Comparison of ENCODE assay signal across 22 mouse cellular contexts in genomic region chr17:45701236-45701591, GRCm38 (mm10). TPM values are rescaled to one million over a fixed set of nuclear protein-coding genes. Genes with fewer than 3 reads are reported as not detected.
A peak's percentile ranks its signal among the peaks of the same experiment; 100 is the strongest.
DNase-seq lines count a peak whose midpoint lies in the region; ATAC-seq lines count a peak whose summit lies in the region.
"Had no signal": no experiment of that assay in that cellular context is flagged by ENCODE, and none has a peak within 500 bp of the region (broad histone marks: within the 10 kb centered on the region; RNA-seq: fewer than 3 reads in every experiment).

No protein-coding gene starts in this region.

- intact Hi-C loops in gastrocnemius, postnatal 14 days (cut with DNase I; ENCODE audit: low total_unique reads), result no loop called here

- H3K4me2 ChIP-seq in heart, embryonic 15.5 days, result peak overlapping the region; percentile 17; the same call in 1 of the 2 replicates
- H3K4me2 ChIP-seq in midbrain, embryonic 16.5 days (ENCODE audit: low read length), result no peak overlapping the region
- H3K4me2 ChIP-seq: neural tube, embryonic 13.5 days had no signal

- H3K4me1 ChIP-seq in heart, embryonic 15.5 days (replicated peaks), result peaks cover 22% of the 10 kb centered on the region
- H3K4me1 ChIP-seq in midbrain, embryonic 10.5 days, result peaks cover 29% of the 10 kb centered on the region
- H3K4me1 ChIP-seq in midbrain, embryonic 16.5 days (ENCODE audit: control insufficient read depth, insufficient read depth, low read length), result no peaks in the 10 kb centered on the region
- H3K4me1 ChIP-seq in limb, embryonic 10.5 days, result peaks cover 8% of the 10 kb centered on the region

- H3K9ac ChIP-seq in heart, embryonic 15.5 days, result no peak overlapping the region
- H3K9ac ChIP-seq in midbrain, embryonic 16.5 days (ENCODE audit: low read depth, low read length), result no peak overlapping the region
- H3K9ac ChIP-seq: forebrain, postnatal 0 days; neural tube, embryonic 13.5 days had no signal

- peak; percentile 42 for DNase-seq in gastrocnemius, postnatal 14 days
- no peak for DNase-seq in gastrocnemius, adult 18-20 months (ENCODE audit: low spot score)
- DNase-seq in heart, adult 11 months, result no peak
- no peak for DNase-seq in midbrain, embryonic 10.5 days (ENCODE audit: low spot score)
- DNase-seq in limb, embryonic 10.5 days (ENCODE audit: low spot score), result no peak
- DNase-seq: adrenal gland, postnatal 10 days; cerebellum, adult 9-10 months; forebrain, postnatal 0 days; layer of hippocampus, postnatal 36 days; thymus, postnatal 25 days had no signal

- no peaks in the 10 kb centered on the region for H3K9me3 ChIP-seq in heart, embryonic 15.5 days (replicated peaks)
- H3K9me3 ChIP-seq in midbrain, embryonic 10.5 days (replicated peaks), result no peaks in the 10 kb centered on the region
- H3K9me3 ChIP-seq in midbrain, embryonic 16.5 days (replicated peaks; ENCODE audit: control insufficient read depth, low read length, poor library complexity, severe bottlenecking), result no peaks in the 10 kb centered on the region
- H3K9me3 ChIP-seq in limb, embryonic 10.5 days (replicated peaks), result no peaks in the 10 kb centered on the region
- H3K9me3 ChIP-seq: G1E; neural tube, embryonic 13.5 days had no signal

- no peaks in the 10 kb centered on the region for H3K27me3 ChIP-seq in heart, embryonic 15.5 days
- H3K27me3 ChIP-seq in midbrain, embryonic 10.5 days (ENCODE audit: low read depth, poor library complexity, severe bottlenecking), result no peaks in the 10 kb centered on the region
- H3K27me3 ChIP-seq in midbrain, embryonic 16.5 days (ENCODE audit: control insufficient read depth, insufficient read depth, low read depth, low read length), result no peaks in the 10 kb centered on the region
- no peaks in the 10 kb centered on the region for H3K27me3 ChIP-seq in limb, embryonic 10.5 days (ENCODE audit: low read depth, poor library complexity, severe bottlenecking)
- H3K27me3 ChIP-seq: neural tube, embryonic 13.5 days had no signal

- H3K36me3 ChIP-seq in heart, embryonic 15.5 days, result peaks cover 7% of the 10 kb centered on the region
- H3K36me3 ChIP-seq in midbrain, embryonic 10.5 days, result peaks cover 31% of the 10 kb centered on the region
- peaks cover 6% of the 10 kb centered on the region for H3K36me3 ChIP-seq in midbrain, embryonic 16.5 days (ENCODE audit: control insufficient read depth, insufficient read depth, low read length)
- H3K36me3 ChIP-seq in limb, embryonic 10.5 days, result peaks cover 33% of the 10 kb centered on the region

- WGBS in heart, embryonic 15.5 days, result 56% methylated on average over 9 of the region's 9 CpGs
- 75% methylated on average over 9 of the region's 9 CpGs for WGBS in midbrain, embryonic 10.5 days
- 56% methylated on average over 9 of the region's 9 CpGs for WGBS in midbrain, embryonic 16.5 days
- 79% methylated on average over 9 of the region's 9 CpGs for WGBS in limb, embryonic 10.5 days

- peak overlapping the region; percentile 52 for H3K27ac ChIP-seq in heart, embryonic 15.5 days
- peak overlapping the region; percentile 60 for H3K27ac ChIP-seq in midbrain, embryonic 10.5 days (replicated peaks)
- H3K27ac ChIP-seq in midbrain, embryonic 16.5 days (ENCODE audit: low read length), result no peak overlapping the region
- H3K27ac ChIP-seq in limb, embryonic 10.5 days, result peak overlapping the region; percentile 30; the same call in 1 of the 2 replicates
- H3K27ac ChIP-seq: neural tube, embryonic 13.5 days had no signal

- no peak for ATAC-seq in heart, embryonic 15.5 days (replicated peaks; ENCODE audit: insufficient number of reproducible peaks, insufficient read depth, low FRiP score, low read depth)
- ATAC-seq in midbrain, embryonic 16.5 days, result no peak
- ATAC-seq: activated CD4-positive, CD25-positive, alpha-beta regulatory T cell, adult 4 months; forebrain, postnatal 0 days had no signal

- H3K4me3 ChIP-seq in heart, embryonic 15.5 days, result no peak overlapping the region
- no peak overlapping the region for H3K4me3 ChIP-seq in midbrain, embryonic 10.5 days
- no peak overlapping the region for H3K4me3 ChIP-seq in midbrain, embryonic 16.5 days (ENCODE audit: low read depth, low read length)
- no peak overlapping the region for H3K4me3 ChIP-seq in limb, embryonic 10.5 days
- H3K4me3 ChIP-seq: neural tube, embryonic 13.5 days had no signal

RNA-seq across cellular contexts. Expression of gene Tmem63b, which starts 14.5 kb away (rescaled TPM):
- 10 to 100 TPM; 52.9 to 57.0 TPM for total RNA-seq in gastrocnemius, postnatal 14 days (2021)
- total RNA-seq in gastrocnemius, adult 18-20 months (2021), result 10 to 100 TPM; 65.0 to 70.8 TPM
- polyA plus RNA-seq in heart, embryonic 15.5 days (2015; fragmentation: Nextera tagmentation; extraction: Ambion mirVana), result 35.1 and 42.4 TPM in 2 replicates
- 60.5 and 82.0 TPM in 2 replicates for polyA plus RNA-seq in midbrain, embryonic 10.5 days (2016; fragmentation: Nextera tagmentation; extraction: Ambion mirVana)
- 150 and 155 TPM in 2 replicates for polyA plus RNA-seq in midbrain, embryonic 16.5 days (2015; fragmentation: Nextera tagmentation; extraction: Ambion mirVana)
- 35.5 and 36.1 TPM in 2 replicates for polyA plus RNA-seq in limb, embryonic 10.5 days (2016; fragmentation: Nextera tagmentation; extraction: Ambion mirVana)

RNA-seq across cellular contexts. Expression of gene Mrpl14, which starts 15.1 kb away (rescaled TPM):
- 10 to 100 TPM; 83.3 to 86.3 TPM for total RNA-seq in gastrocnemius, postnatal 14 days (2021)
- 100 to 1,000 TPM; 119 to 165 TPM for total RNA-seq in gastrocnemius, adult 18-20 months (2021)
- polyA plus RNA-seq in heart, embryonic 15.5 days (2015; fragmentation: Nextera tagmentation; extraction: Ambion mirVana), result 124 and 133 TPM in 2 replicates
- 148 and 155 TPM in 2 replicates for polyA plus RNA-seq in midbrain, embryonic 10.5 days (2016; fragmentation: Nextera tagmentation; extraction: Ambion mirVana)
- 115 and 118 TPM in 2 replicates for polyA plus RNA-seq in midbrain, embryonic 16.5 days (2015; fragmentation: Nextera tagmentation; extraction: Ambion mirVana)
- polyA plus RNA-seq in limb, embryonic 10.5 days (2016; fragmentation: Nextera tagmentation; extraction: Ambion mirVana), result 160 and 167 TPM in 2 replicates

RNA-seq across cellular contexts. Expression of gene 1600014C23Rik, which starts 32.4 kb away (rescaled TPM):
- total RNA-seq in gastrocnemius, postnatal 14 days (2021), result not detected
- not detected for total RNA-seq in gastrocnemius, adult 18-20 months (2021)
- polyA plus RNA-seq in heart, embryonic 15.5 days (2015; fragmentation: Nextera tagmentation; extraction: Ambion mirVana), result 0.60 and 0.98 TPM in 2 replicates
- 0.48 and 0.58 TPM in 2 replicates for polyA plus RNA-seq in midbrain, embryonic 10.5 days (2016; fragmentation: Nextera tagmentation; extraction: Ambion mirVana)
- polyA plus RNA-seq in midbrain, embryonic 16.5 days (2015; fragmentation: Nextera tagmentation; extraction: Ambion mirVana), result 0.46 TPM in 1 of 2 replicates, not detected in the other
- 0.33 TPM in 1 of 2 replicates, not detected in the other for polyA plus RNA-seq in limb, embryonic 10.5 days (2016; fragmentation: Nextera tagmentation; extraction: Ambion mirVana)
- total RNA-seq: adrenal gland, postnatal 10 days; common myeloid progenitor, adult 5-6 weeks; forebrain, postnatal 0 days; layer of hippocampus, adult 18-20 months; layer of hippocampus, postnatal 36 days; megakaryocyte-erythroid progenitor cell, adult 5-6 weeks had no signal
- polyA plus RNA-seq: activated CD4-positive, CD25-positive, alpha-beta regulatory T cell, adult 4 months; embryonic facial prominence, embryonic 11.5 days; forebrain, postnatal 0 days; kidney, adult 2 months; liver, embryonic 16.5 days; neural tube, embryonic 13.5 days; small intestine, adult 2 months had no signal

RNA-seq across cellular contexts. Expression of gene Capn11, which starts 42.1 kb away (rescaled TPM):
- under 1 TPM; 0.10 to 0.13 TPM for total RNA-seq in gastrocnemius, postnatal 14 days (2021)
- total RNA-seq in gastrocnemius, adult 18-20 months (2021), result under 1 TPM; 0.21 to 0.66 TPM
- polyA plus RNA-seq in heart, embryonic 15.5 days (2015; fragmentation: Nextera tagmentation; extraction: Ambion mirVana), result 0.26 and 0.39 TPM in 2 replicates
- polyA plus RNA-seq in midbrain, embryonic 10.5 days (2016; fragmentation: Nextera tagmentation; extraction: Ambion mirVana), result 0.76 and 1.5 TPM in 2 replicates
- polyA plus RNA-seq in midbrain, embryonic 16.5 days (2015; fragmentation: Nextera tagmentation; extraction: Ambion mirVana), result 0.46 and 0.89 TPM in 2 replicates
- polyA plus RNA-seq in limb, embryonic 10.5 days (2016; fragmentation: Nextera tagmentation; extraction: Ambion mirVana), result 0.59 and 0.98 TPM in 2 replicates
- total RNA-seq: G1E had no signal
- polyA plus RNA-seq: G1E; small intestine, adult 2 months had no signal
